Mouse (Mus musculus) layer of hippocampus, postnatal 10 days (tissue): ENCODE data around the gene Grifin. TPM values are rescaled to one million over a fixed set of nuclear protein-coding genes. Genes with fewer than 3 reads are reported as not detected.

Source experiments
- DNase-seq, 2 experiments: peaks; one replicate each; pipeline ENCODE4 v3.0.0; 2021; ENCODE audit warnings: low spot score in 2 of 2
- total RNA-seq, 2 experiments: library from RNA; stranded (reverse); gene quantifications; 2 replicates each; pipeline ENCODE4 v1.2.3; 2021

Gene Grifin
- total RNA-seq, 2 experiments from 2014 or later, result not detected

DNA sequence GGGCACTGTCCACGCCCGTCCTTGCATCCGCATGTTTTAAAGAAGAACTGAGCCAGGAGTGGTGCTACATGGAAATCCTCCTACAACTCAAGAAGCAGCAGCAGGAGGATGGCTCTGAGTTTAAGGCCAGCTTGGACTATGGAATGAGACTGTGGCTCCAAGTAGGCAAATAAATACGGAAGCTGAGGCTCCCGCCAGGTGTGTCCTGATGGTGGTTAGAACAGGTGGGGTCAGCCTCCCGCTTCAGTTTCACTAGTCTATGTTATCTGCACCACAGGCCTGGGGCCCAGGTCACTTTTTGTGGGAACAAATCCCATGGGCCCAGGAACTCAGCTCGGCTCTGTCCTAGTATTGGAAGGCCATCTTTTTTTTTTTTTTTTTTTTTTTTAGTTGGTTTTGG is 11.2 kb downstream of the Grifin start:
- DNase-seq, result no peak

DNA sequence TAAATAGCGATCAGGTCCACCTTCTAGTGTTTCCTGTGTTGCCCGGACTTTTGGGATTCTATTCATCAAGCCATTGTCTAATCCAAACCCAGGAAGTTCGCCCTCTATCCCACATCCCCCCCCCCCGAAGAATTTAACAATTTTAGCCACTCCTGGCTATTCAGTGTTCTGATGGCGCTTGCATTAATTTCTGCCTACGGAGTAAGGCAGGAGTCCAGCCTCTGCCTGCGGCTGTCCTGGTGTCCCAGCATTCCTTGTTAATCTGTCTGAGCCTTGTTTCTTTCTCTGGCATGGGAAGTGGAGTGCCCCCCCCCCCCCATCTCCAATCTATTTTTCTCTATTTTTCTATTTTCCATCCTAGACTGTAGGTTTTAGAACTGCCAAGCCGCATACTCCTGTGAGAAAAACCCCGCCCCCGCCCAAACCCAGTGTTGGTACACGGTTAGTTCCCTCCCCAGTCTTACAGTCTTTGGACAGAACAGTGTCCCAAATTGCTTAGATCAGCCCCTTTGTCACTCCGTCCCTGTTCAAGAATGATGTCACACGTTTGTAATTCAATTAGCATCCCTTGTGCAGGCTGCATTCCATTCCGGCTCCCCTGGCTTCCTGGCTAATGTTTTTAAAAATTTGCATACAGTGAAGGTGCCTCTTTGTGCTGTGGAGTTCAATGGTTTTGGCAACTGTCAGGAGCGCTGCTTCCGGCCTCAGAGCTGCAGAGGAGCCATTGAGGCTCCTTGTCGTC is 15.4 kb downstream of the Grifin start:
- DNase-seq, result peak; percentile 36 to 51

DNA sequence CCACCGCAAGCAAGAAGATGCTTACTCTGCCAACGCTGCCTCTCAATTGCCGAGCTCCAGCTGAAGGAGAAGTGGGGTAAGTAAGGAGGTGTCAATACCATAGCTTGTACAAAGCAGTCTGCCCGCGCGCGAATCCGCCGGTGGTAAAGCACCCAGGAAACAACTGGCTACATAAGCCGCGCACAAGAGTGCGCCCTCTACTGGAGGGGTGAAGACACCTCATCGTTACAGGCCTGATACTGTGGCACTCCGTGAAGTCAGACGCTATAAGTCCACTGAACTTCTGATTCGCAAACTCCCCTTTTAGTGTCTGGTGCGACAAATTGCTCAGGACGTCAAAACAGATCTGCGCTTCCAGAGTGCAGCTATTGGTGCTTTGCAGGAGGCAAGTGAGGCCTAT is 18.5 kb downstream of the Grifin start:
- DNase-seq, result no peak

DNA sequence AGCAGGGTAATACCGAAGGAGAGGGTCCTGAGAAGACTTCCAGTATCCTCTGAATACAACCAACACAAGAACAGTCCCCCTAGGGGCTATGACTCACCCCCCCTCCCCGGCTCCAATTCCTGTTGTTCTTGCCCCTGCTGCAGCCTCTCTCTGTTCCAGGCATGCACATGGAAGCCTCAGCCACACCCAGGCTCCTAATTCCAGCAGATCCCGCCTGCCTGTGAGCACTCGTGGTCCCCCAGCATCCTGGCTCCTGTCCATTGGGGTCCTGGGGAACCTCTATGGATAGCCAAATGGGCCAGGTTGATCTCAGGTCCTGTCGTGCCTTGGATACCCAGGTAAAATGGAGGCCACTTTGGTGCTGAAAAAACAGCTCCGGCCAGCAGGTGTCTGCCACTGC is 19.2 kb downstream of the Grifin start:
- no peak for DNase-seq

DNA sequence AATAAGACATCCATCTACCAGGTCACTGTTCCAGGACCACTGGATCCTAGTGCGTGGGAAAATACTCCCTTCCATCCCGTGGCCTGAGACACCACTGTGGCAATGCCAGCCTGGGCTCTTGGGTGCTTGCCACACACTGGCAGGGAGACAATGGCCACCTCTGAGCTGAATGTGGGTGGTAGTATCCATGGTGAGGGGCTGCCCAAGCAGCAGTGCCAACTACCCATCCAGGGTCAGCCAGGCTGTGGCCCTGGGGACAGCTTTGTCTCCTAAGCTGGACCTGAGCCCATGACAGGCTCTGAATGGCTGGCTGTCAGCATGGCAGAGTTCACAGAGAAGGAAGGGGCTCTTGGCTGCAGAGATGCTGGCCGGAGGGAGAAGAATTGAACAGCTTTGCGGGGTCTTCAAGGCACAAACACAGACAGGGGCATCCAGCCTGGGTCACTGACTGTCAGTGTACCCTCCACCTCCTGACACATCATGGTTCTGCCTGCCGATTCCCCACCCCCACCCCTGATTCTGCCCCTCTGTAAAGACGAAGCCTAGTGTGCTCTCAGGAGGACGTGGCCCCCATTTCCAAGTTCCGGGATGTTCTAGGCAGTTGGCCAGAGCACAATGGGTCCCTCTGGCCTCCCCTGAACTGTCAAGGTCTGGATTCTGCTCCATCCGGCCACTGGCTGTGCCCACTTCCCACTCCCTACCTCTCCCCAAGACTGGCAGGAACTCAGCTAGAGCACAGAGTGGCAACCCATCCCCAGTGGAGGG is 21.9 kb downstream of the Grifin start:
- peak; percentile 86 for DNase-seq

DNA sequence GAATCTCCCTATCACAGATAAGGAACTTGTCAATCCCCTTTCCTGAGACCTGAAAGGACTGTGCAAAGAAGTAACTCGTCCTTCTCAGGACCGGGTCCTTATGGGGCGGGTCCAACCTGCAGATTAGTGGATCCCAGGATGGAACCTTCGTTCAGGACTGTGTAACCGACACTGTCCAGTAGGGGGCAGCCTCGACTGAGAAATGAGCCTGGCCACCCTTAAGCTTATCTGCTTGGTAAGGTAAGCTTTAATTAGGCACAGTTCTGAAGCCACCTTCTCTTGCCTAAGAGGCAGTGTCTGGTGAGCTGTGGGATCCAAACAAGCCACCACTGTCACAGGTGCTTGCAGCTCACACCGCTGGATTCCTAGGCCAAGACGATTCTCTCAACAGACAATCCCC is 24.8 kb downstream of the Grifin start:
- peak; percentile 89 to 91 for DNase-seq

DNA sequence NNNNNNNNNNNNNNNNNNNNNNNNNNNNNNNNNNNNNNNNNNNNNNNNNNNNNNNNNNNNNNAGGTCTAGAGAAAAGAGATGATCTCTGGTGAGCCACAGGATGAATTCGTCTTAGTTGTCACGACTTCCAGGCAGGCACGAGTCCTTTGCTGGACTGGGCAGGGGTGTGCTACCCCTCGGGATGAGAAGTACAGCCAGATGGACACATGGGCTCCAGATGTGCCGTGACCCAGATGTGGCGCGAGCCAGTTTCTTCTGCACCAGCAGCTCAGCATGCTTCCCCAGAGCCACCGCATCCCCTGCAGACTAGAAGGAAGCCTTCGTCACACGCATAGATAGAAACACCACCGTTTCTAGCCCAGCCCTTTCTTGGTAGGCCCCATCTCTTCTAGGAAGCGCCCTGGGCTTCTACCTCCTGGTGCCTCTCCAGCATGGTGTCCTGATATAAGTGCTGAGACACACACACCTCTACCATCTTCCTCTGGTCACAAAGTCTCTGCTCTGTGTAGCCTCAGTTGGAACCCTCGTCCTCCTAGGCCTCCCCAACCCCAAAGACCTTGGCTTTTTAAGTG is 26.7 kb downstream of the Grifin start:
- DNase-seq, result no peak

DNA sequence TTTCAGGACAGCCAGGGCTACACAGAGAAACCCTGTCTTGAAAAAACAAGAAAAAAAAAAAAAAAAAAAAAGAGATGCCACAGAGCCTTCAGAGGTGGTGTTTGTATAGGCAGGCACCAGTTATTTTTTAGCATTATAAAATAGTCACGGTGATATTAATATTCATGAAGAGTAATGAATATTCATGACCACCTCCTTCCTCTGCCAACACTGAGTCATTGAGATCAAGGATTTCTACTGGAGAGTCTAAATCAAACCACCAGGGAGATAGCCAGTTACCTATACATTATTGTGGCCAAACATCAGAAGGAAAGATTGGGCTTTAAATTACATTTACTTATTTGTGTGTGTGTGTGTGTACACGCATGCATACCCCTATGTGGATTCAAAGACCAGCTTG is 38.1 kb downstream of the Grifin start:
- no peak for DNase-seq

DNA sequence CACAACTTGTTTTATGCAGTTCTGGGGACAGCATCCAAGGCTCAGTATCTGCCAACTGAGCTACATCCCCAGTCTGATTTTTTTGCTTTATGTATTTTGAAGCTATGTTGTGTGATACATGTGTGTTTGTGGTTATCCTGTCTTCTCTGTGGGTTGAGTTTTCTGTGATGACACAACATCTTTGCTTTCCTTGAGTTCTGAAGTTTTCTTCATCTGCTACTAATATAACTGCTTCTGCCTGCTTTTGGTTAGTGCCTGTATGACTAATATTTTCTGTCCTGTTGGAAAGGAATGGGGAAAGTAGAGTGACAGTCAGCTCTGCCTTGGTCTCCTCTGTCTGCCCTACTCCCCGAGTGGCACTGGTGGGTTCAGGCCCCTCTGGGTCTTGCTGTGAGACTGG is 43.7 kb downstream of the Grifin start:
- no peak for DNase-seq

DNA sequence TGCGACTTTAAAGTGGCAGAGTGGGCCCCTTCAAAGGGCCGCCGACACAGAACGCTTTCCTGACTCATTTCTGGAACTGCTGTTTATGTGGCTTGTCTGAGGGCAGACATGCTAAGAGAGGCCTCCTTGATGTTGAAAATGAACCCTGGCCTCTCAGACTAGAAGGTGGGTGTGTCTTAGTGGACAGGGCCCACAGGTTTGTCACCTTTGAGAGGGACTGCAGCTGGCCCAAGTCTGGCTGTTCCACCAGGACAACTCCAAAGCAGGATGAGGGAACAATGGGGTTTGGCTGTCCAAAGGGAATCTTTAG is 47.0 kb downstream of the Grifin start:
- DNase-seq, result no peak

DNA sequence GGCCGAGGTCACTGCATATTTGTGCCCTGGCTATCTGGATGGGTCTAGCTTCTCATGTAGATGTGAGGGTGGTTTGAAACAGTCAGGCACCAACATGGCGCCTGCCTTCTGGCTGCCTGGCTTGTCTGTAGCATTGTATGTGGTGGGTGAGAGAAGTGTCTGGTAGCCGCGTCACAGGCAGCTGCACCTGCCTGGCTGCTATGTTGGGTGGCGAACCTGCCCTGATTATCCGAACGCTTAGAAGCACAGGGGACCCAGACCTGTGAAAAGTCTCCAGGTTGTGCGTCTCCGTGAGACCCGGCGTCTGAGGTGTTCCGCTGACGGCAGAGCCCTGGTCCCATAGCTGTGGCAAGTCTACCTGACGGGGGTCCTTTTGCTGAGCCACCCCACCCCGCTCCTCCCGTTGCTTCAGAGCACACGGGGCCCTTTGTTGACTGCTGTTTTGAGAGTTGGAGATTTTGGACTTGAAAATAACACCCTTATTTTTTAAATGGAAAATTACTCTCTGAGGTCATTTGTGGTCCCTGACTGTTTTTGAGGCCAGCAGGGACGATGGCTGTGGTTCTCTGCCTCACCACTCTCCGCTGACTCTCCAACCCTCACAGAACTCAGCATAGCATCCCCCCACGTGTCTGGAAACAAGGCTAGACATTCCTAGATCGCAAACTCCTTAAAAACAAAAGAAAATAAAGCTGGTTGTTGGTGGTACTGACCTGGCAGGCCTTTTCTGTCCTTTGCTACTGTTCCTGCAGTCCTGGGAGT is 47.5 kb downstream of the Grifin start:
- no peak for DNase-seq

DNA sequence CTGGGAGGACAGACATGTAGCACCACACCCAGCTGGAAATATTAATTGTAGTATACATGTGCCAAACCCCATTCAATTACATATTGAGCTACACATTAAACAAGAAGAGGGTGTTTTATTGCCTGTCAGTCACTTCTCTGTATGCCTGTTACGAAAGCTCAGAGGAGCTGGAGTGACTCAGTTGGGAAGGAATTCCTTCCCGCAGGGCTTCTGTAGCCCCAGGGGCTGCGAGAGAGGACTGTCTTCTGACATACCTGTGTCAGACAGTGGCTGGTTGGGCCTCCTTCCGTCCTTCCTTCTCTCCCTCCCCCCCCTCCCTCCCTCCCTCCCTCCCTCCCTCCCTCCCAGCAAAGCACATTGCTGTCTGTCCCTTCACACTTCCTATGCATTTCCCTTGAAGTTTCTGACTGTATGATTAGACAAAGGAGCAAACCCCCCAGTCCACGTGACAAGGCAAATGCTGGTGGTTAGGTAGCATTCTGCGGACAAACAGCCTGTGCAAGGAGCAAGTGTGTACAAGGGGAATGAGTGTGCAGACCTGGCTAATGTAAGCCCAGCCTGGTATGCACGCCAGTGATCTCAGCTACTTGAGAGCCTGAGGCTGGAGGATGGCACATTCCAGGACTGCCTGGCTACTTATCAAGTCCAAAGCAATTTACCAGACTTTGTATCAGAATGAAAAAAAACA is 49.9 kb downstream of the Grifin start:
- DNase-seq, result no peak

DNA sequence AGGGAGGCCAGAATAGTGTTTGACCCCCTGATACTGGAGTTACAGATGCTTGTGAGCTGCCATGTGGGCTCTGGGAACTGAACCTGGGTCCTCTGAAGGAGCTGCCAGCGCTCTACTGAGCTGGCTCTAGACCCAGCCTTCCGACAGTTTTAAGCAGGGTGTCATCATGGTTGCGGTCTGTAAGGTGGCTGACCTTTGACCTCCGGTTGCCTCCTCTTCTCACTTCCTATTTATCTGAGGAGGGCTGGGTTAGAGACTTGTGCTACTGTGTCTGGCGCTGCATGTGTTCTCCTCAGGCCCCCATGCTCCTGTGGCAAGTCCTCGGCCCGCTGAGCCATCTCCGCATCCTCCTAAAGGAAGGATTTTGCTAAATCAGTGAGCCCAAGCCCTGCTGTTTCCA is 51.0 kb downstream of the Grifin start:
- DNase-seq, result no peak

Other genes starting within 250 kb of the Grifin start
- gene Mad1l1, start 243.5 kb downstream of the Grifin start, total RNA-seq, result 10 to 100 TPM; 20.1 to 20.7 TPM
- gene Nudt1, start 243.4 kb downstream of the Grifin start, total RNA-seq, result 1 to 10 TPM; 5.8 to 7.5 TPM
- 1 to 10 TPM; 8.4 to 9.4 TPM for gene Mrm2, start 233.2 kb downstream of the Grifin start, total RNA-seq
- 10 to 100 TPM; 14.9 to 15.5 TPM for gene Snx8, start 175.8 kb downstream of the Grifin start, total RNA-seq
- gene Eif3b, start 145.7 kb downstream of the Grifin start, total RNA-seq, result 100 to 1,000 TPM; 126 to 128 TPM
- not detected for gene Gm4869, start 119.4 kb downstream of the Grifin start, total RNA-seq
- 10 to 100 TPM; 17.8 to 21.3 TPM for gene Chst12, start 59.5 kb downstream of the Grifin start, total RNA-seq
- gene Lfng, start 42.2 kb upstream of the Grifin start, total RNA-seq, result 10 to 100 TPM; 29.3 to 38.8 TPM
- gene Ttyh3, start 84.0 kb upstream of the Grifin start, total RNA-seq, result 100 to 1,000 TPM; 371 to 388 TPM
- gene Iqce, start 137.3 kb upstream of the Grifin start, total RNA-seq, result 10 to 100 TPM; 53.7 to 54.5 TPM
- gene Brat1, start 139.9 kb upstream of the Grifin start, total RNA-seq, result 10 to 100 TPM; 27.6 to 28.5 TPM
- gene Amz1, start 159.1 kb upstream of the Grifin start, total RNA-seq, result 10 to 100 TPM; 27.1 to 28.8 TPM